Mouse (Mus musculus) kidney, postnatal 25 days (tissue): ENCODE data around the gene Gm49322.
"Not testable (repeated sequence)": the region's sequence is repeated elsewhere in the genome, so short reads cannot be mapped to it uniquely, and the experiment has no call there.

Source experiments
- DNase-seq, 2 experiments: peaks; one replicate each; pipeline ENCODE4 v3.0.0; 2021; ENCODE audit warnings: mixed read lengths in 2 of 2

Gene Gm49322

GRCm38 (mm10) chr10:80614351-80614750, 8.5 kb downstream of the Gm49322 start:
- DNase-seq: no peak

GRCm38 (mm10) chr10:80618181-80618580, 12.4 kb downstream of the Gm49322 start:
- DNase-seq: peak; percentile 68 to 87

GRCm38 (mm10) chr10:80619465-80620244, 13.8 kb downstream of the Gm49322 start:
- DNase-seq: peak in 1 of 2 experiments; percentile 32

GRCm38 (mm10) chr10:80620365-80620764, 14.5 kb downstream of the Gm49322 start:
- no peak for DNase-seq

- no peak for DNase-seq
These were observed 15.2 kb downstream of the Gm49322 start for GRCm38 (mm10) chr10:80620796-80621689.

GRCm38 (mm10) chr10:80621690-80621939, 15.8 kb downstream of the Gm49322 start:
- DNase-seq: no peak

GRCm38 (mm10) chr10:80621940-80622660, 16.3 kb downstream of the Gm49322 start:
- peak; percentile 100 for DNase-seq

- peak; percentile 39 to 82 for DNase-seq
These were observed 17.0 kb downstream of the Gm49322 start, which contains the start of gene Csnk1g2 for GRCm38 (mm10) chr10:80622661-80623456. Csnk1g2 (plus strand) TSS chr10:80622838.

GRCm38 (mm10) chr10:80623457-80624191, 17.8 kb downstream of the Gm49322 start:
- peak; percentile 76 to 84 for DNase-seq

GRCm38 (mm10) chr10:80625764-80626163, 19.9 kb downstream of the Gm49322 start:
- DNase-seq: no peak

- DNase-seq: peak; percentile 45 to 79
These were observed 21.9 kb downstream of the Gm49322 start for GRCm38 (mm10) chr10:80627685-80628084.

GRCm38 (mm10) chr10:80628925-80629324, 23.1 kb downstream of the Gm49322 start:
- DNase-seq: no peak

- peak; percentile 54 to 74 for DNase-seq
These were observed 29.5 kb downstream of the Gm49322 start for GRCm38 (mm10) chr10:80635345-80635744.

GRCm38 (mm10) chr10:80646936-80647335, 41.1 kb downstream of the Gm49322 start:
- DNase-seq: no peak

- not testable (repeated sequence) for DNase-seq
These were observed 44.1 kb downstream of the Gm49322 start for GRCm38 (mm10) chr10:80649910-80650309.

GRCm38 (mm10) chr10:80650392-80650791, 44.6 kb downstream of the Gm49322 start:
- DNase-seq: no peak

GRCm38 (mm10) chr10:80653156-80653720, 47.4 kb downstream of the Gm49322 start:
- DNase-seq: no peak

GRCm38 (mm10) chr10:80654866-80655265, 49.0 kb downstream of the Gm49322 start:
- DNase-seq: no peak

- no peak for DNase-seq
These were observed 49.7 kb downstream of the Gm49322 start for GRCm38 (mm10) chr10:80655406-80656129.

- peak; percentile 98 to 100 for DNase-seq
These were observed 50.5 kb downstream of the Gm49322 start for GRCm38 (mm10) chr10:80656130-80656862.
